Mouse (Mus musculus) adrenal gland, postnatal 10 days (tissue): ENCODE data around the gene Rabgap1l. TPM values are rescaled to one million over a fixed set of nuclear protein-coding genes. Genes with fewer than 3 reads are reported as not detected.

ENCODE experiments used
- DNase-seq: peaks from one replicate; pipeline ENCODE4 v3.0.0; 2021; ENCODE audit warnings: mixed read lengths
- total RNA-seq, 2 experiments: library from RNA; stranded (reverse); gene quantifications; 2 replicates each; pipeline ENCODE4 v1.2.3; 2021

The Rabgap1l gene
- total RNA-seq, 2 experiments from 2014 or later: 31.3 to 34.1 TPM

- no peak for DNase-seq
Observed at GRCm38 (mm10) chr1:160237981-160238380, 555.0 kb downstream of the Rabgap1l start.

GRCm38 (mm10) chr1:160233921-160234320 is 559.1 kb downstream of the Rabgap1l start:
- no peak for DNase-seq

- no peak for DNase-seq
Observed at GRCm38 (mm10) chr1:160232113-160232512, 560.9 kb downstream of the Rabgap1l start.

- peak; percentile 55 for DNase-seq
Observed at GRCm38 (mm10) chr1:160231013-160231412, 562.0 kb downstream of the Rabgap1l start.

- no peak for DNase-seq
Observed at GRCm38 (mm10) chr1:160227850-160228249, 565.2 kb downstream of the Rabgap1l start.

GRCm38 (mm10) chr1:160227196-160227595 is 565.8 kb downstream of the Rabgap1l start:
- no peak for DNase-seq

- no peak for DNase-seq
Observed at GRCm38 (mm10) chr1:160224093-160224492, 568.9 kb downstream of the Rabgap1l start.

- no peak for DNase-seq
Observed at GRCm38 (mm10) chr1:160217898-160218297, 575.1 kb downstream of the Rabgap1l start.

- DNase-seq: no peak
Observed at GRCm38 (mm10) chr1:160214171-160214570, 578.8 kb downstream of the Rabgap1l start.

GRCm38 (mm10) chr1:160212703-160213669 is 580.0 kb downstream of the Rabgap1l start, which contains the start of gene Cacybp:
TSS of gene Cacybp (minus strand) at chr1:160212875.
- peak; percentile 100 for DNase-seq

- DNase-seq: peak; percentile 65
Observed at GRCm38 (mm10) chr1:160212123-160212691, 580.8 kb downstream of the Rabgap1l start.

GRCm38 (mm10) chr1:160211597-160212122 is 581.4 kb downstream of the Rabgap1l start:
- no peak for DNase-seq

GRCm38 (mm10) chr1:160210566-160210965 is 582.4 kb downstream of the Rabgap1l start:
- peak; percentile 25 for DNase-seq

GRCm38 (mm10) chr1:160209844-160210243 is 583.2 kb downstream of the Rabgap1l start:
- DNase-seq: no peak

GRCm38 (mm10) chr1:160205486-160205885 is 587.5 kb downstream of the Rabgap1l start:
- DNase-seq: peak; percentile 39

- DNase-seq: no peak
Observed at GRCm38 (mm10) chr1:160195337-160195663, 597.7 kb downstream of the Rabgap1l start.

- peak; percentile 98 for DNase-seq
Observed at GRCm38 (mm10) chr1:160194529-160195336, 598.3 kb downstream of the Rabgap1l start, which contains the start of gene Mrps14. TSS of gene Mrps14 (plus strand) at chr1:160195215.

GRCm38 (mm10) chr1:160184506-160184905 is 608.5 kb downstream of the Rabgap1l start:
- DNase-seq: peak; percentile 32

- no peak for DNase-seq
Observed at GRCm38 (mm10) chr1:160181216-160181615, 611.8 kb downstream of the Rabgap1l start.

- no peak for DNase-seq
Observed at GRCm38 (mm10) chr1:160176903-160177302, 616.1 kb downstream of the Rabgap1l start.
